Mouse (Mus musculus) liver, postnatal 0 days (tissue): ENCODE measurements at regions not wholly inside any gene's neighbourhood (a gene's known extent, or its start where the extent isn't known, plus 50 kb on each side); places are given as distances from the start of the nearest gene placed in this dataset.

Experiments used
- CTCF ChIP-seq: sonication (generic); IDR thresholded peaks from 2 replicates; pipeline ENCODE4 v1.5.1; 2016; ENCODE audit warnings: antibody characterized with exemption, low read depth
- EP300 ChIP-seq: IDR thresholded peaks from 2 replicates; pipeline ENCODE4 v1.6.1; 2016; ENCODE audit warnings: antibody characterized with exemption, low read depth, mild to moderate bottlenecking

GRCm38 (mm10) chr5:47537532-47537931 is 445.4 kb upstream of the Slit2 start:
- TF ChIP-seq EP300 (no peak), CTCF (no peak)
